Mouse (Mus musculus) frontal cortex, adult 2 months (tissue): Measurements from ENCODE around the gene Hba-x. TPM values are rescaled to one million over a fixed set of nuclear protein-coding genes. Genes with fewer than 3 reads are reported as not detected.
"Not testable (repeated sequence)": the region's sequence is repeated elsewhere in the genome, so short reads cannot be mapped to it uniquely, and the experiment has no call there.

Experiments used
- DNase-seq, 2 experiments: peaks; one replicate each; pipeline ENCODE4 v3.0.0; 2022; ENCODE audit warnings: low spot score in 1 of 2; ENCODE audit errors: extremely low spot score in 1 of 2
- polyA plus RNA-seq: library from polyadenylated mRNA; depleted of rRNA; stranded (reverse); fragments of >200 nt; gene quantifications from 2 replicates; pipeline ENCODE4 v1.2.3, GENCODE M21; 2012

The Hba-x gene
- polyA plus RNA-seq, 1 experiment: 5.3 TPM

GRCm38 (mm10) chr11:32285031-32285775 is 9.0 kb downstream of the Hba-x start:
- no peak for DNase-seq

GRCm38 (mm10) chr11:32285887-32286286 is 9.7 kb downstream of the Hba-x start:
- not testable (repeated sequence) for DNase-seq

- DNase-seq: peak; percentile 52 to 86
These were observed 10.7 kb downstream of the Hba-x start, which contains the start of gene Hbq1b for GRCm38 (mm10) chr11:32286695-32287492. Gene Hbq1b, plus strand, starts transcription at chr11:32286965.

GRCm38 (mm10) chr11:32287493-32287825 is 11.3 kb downstream of the Hba-x start:
- DNase-seq: no peak

- DNase-seq: not testable (repeated sequence)
These were observed 16.6 kb downstream of the Hba-x start for GRCm38 (mm10) chr11:32292819-32293218.

GRCm38 (mm10) chr11:32293479-32293878 is 17.3 kb downstream of the Hba-x start:
- not testable (repeated sequence) for DNase-seq

- DNase-seq: not testable (repeated sequence)
These were observed 20.0 kb downstream of the Hba-x start, which contains the start of gene Hba-a2 for GRCm38 (mm10) chr11:32296203-32296602. Gene Hba-a2, plus strand, starts transcription at chr11:32296489.

- DNase-seq: not testable (repeated sequence)
These were observed 21.2 kb downstream of the Hba-x start for GRCm38 (mm10) chr11:32297417-32297816.

- DNase-seq: no peak
These were observed 21.8 kb downstream of the Hba-x start for GRCm38 (mm10) chr11:32297866-32298531.

- DNase-seq: no peak
These were observed 22.3 kb downstream of the Hba-x start for GRCm38 (mm10) chr11:32298532-32298918.

GRCm38 (mm10) chr11:32299865-32300264 is 23.7 kb downstream of the Hba-x start, which contains the start of gene Hbq1a:
Gene Hbq1a, plus strand, starts transcription at chr11:32300069.
- peak in 1 of 2 experiments; percentile 74 for DNase-seq

- DNase-seq: no peak
These were observed 24.4 kb downstream of the Hba-x start for GRCm38 (mm10) chr11:32300279-32301267.

GRCm38 (mm10) chr11:32301506-32301905 is 25.3 kb downstream of the Hba-x start:
- no peak for DNase-seq

- DNase-seq: peak; percentile 37 to 60
These were observed 26.7 kb downstream of the Hba-x start for GRCm38 (mm10) chr11:32302824-32303419.

GRCm38 (mm10) chr11:32303455-32303854 is 27.3 kb downstream of the Hba-x start:
- no peak for DNase-seq

GRCm38 (mm10) chr11:32307006-32307405 is 30.8 kb downstream of the Hba-x start:
- no peak for DNase-seq

- DNase-seq: no peak
These were observed 33.2 kb downstream of the Hba-x start for GRCm38 (mm10) chr11:32309446-32309845.

- DNase-seq: no peak
These were observed 33.7 kb downstream of the Hba-x start for GRCm38 (mm10) chr11:32309928-32310327.

- no peak for DNase-seq
These were observed 39.8 kb downstream of the Hba-x start for GRCm38 (mm10) chr11:32316009-32316408.
